Mouse (Mus musculus): ENCODE results near the gene 9330161L09Rik.
"Not testable (repeated sequence)": the region's sequence is repeated elsewhere in the genome, so short reads cannot be mapped to it uniquely, and the experiment has no call there.

The 9330161L09Rik gene

GRCm38 (mm10) chr12:103407720-103408119, at the start of gene 9330161L09Rik:
9330161L09Rik (minus strand) TSS chr12:103407820.
- DNase-seq (ENCODE audit: extremely low spot score, low spot score) = no peak

- DNase-seq (ENCODE audit: extremely low spot score, low spot score) = no peak
These were observed 49.5 kb upstream of the 9330161L09Rik start, which contains the start of gene Ifi27l2b for GRCm38 (mm10) chr12:103457140-103457539. Ifi27l2b (minus strand) TSS chr12:103457223.

- DNase-seq (ENCODE audit: extremely low spot score, low spot score) = not testable (repeated sequence)
These were observed 49.1 kb upstream of the 9330161L09Rik start for GRCm38 (mm10) chr12:103456727-103457126.

- no peak for DNase-seq (ENCODE audit: extremely low spot score, low spot score)
These were observed 45.7 kb upstream of the 9330161L09Rik start for GRCm38 (mm10) chr12:103453361-103453760.

GRCm38 (mm10) chr12:103445060-103445459, 37.4 kb upstream of the 9330161L09Rik start:
- DNase-seq (ENCODE audit: extremely low spot score, low spot score) = no peak

GRCm38 (mm10) chr12:103444261-103444660, 36.6 kb upstream of the 9330161L09Rik start:
- not testable (repeated sequence) for DNase-seq (ENCODE audit: extremely low spot score, low spot score)

GRCm38 (mm10) chr12:103443524-103443923, 35.9 kb upstream of the 9330161L09Rik start, which contains the start of gene Ifi27l2a:
Ifi27l2a (minus strand) TSS chr12:103443680.
- DNase-seq (ENCODE audit: extremely low spot score, low spot score) = no peak

- no peak for DNase-seq (ENCODE audit: extremely low spot score, low spot score)
These were observed 30.0 kb upstream of the 9330161L09Rik start for GRCm38 (mm10) chr12:103437601-103438000.

- DNase-seq (ENCODE audit: extremely low spot score, low spot score) = no peak
These were observed 27.2 kb upstream of the 9330161L09Rik start for GRCm38 (mm10) chr12:103434861-103435260.

- no peak for DNase-seq (ENCODE audit: extremely low spot score, low spot score)
These were observed 26.5 kb upstream of the 9330161L09Rik start, which contains the start of gene Ifi27 for GRCm38 (mm10) chr12:103433986-103434731. Ifi27 (plus strand) TSS chr12:103434211.

GRCm38 (mm10) chr12:103433430-103433829, 25.8 kb upstream of the 9330161L09Rik start:
- no peak for DNase-seq (ENCODE audit: extremely low spot score, low spot score)

GRCm38 (mm10) chr12:103426710-103427109, 19.1 kb upstream of the 9330161L09Rik start:
- no peak for DNase-seq (ENCODE audit: extremely low spot score, low spot score)

GRCm38 (mm10) chr12:103425729-103426470, 18.3 kb upstream of the 9330161L09Rik start, which contains the start of gene Ddx24:
Ddx24 (minus strand) TSS chr12:103425830.
- peak; percentile 98 for DNase-seq (ENCODE audit: extremely low spot score, low spot score)

GRCm38 (mm10) chr12:103425016-103425728, 17.6 kb upstream of the 9330161L09Rik start:
- no peak for DNase-seq (ENCODE audit: extremely low spot score, low spot score)

GRCm38 (mm10) chr12:103408144-103408543, 524 bp upstream of the 9330161L09Rik start:
- no peak for DNase-seq (ENCODE audit: extremely low spot score, low spot score)

GRCm38 (mm10) chr12:103404131-103404530, 3.5 kb downstream of the 9330161L09Rik start:
- DNase-seq (ENCODE audit: extremely low spot score, low spot score) = no peak

- no peak for DNase-seq (ENCODE audit: extremely low spot score, low spot score)
These were observed 10.9 kb downstream of the 9330161L09Rik start for GRCm38 (mm10) chr12:103396751-103397150.

- no peak for DNase-seq (ENCODE audit: extremely low spot score, low spot score)
These were observed 11.9 kb downstream of the 9330161L09Rik start for GRCm38 (mm10) chr12:103395486-103396275.

- no peak for DNase-seq (ENCODE audit: extremely low spot score, low spot score)
These were observed 14.1 kb downstream of the 9330161L09Rik start for GRCm38 (mm10) chr12:103393528-103393927.

- DNase-seq (ENCODE audit: extremely low spot score, low spot score) = no peak
These were observed 16.5 kb downstream of the 9330161L09Rik start for GRCm38 (mm10) chr12:103391098-103391497.

- DNase-seq (ENCODE audit: extremely low spot score, low spot score) = no peak
These were observed 17.6 kb downstream of the 9330161L09Rik start for GRCm38 (mm10) chr12:103389982-103390381.
